Comparison of ENCODE assay signal across 8 mouse cellular contexts in genomic region chr5:118483532-118483931, GRCm38 (mm10).
DNase-seq lines count a peak whose midpoint lies in the region; ATAC-seq and TF ChIP-seq lines count a peak whose summit lies in the region.

No protein-coding gene starts in this region.

- no peak for DNase-seq in neural tube, embryonic 10.5 days (ENCODE audit: extremely low spot score, low spot score)
- DNase-seq in right cerebral cortex, postnatal 4 days: no peak
- no peak for DNase-seq in ovary, postnatal 36 days (ENCODE audit: low spot score)

- H3K27me3 ChIP-seq in forebrain, embryonic 12.5 days: no peaks in the 10 kb centered on the region
- H3K27me3 ChIP-seq in forebrain, embryonic 13.5 days: no peaks in the 10 kb centered on the region
- H3K27me3 ChIP-seq in ES-Bruce4 (ENCODE audit: control insufficient read depth, insufficient read depth, low read length, poor library complexity, severe bottlenecking): no peaks in the 10 kb centered on the region
- H3K27me3 ChIP-seq in liver, embryonic 12.5 days (replicated peaks): no peaks in the 10 kb centered on the region

- H3K36me3 ChIP-seq in forebrain, embryonic 12.5 days (replicated peaks): no peaks in the 10 kb centered on the region
- no peaks in the 10 kb centered on the region for H3K36me3 ChIP-seq in forebrain, embryonic 13.5 days (ENCODE audit: poor library complexity, severe bottlenecking)
- no peaks in the 10 kb centered on the region for H3K36me3 ChIP-seq in ES-Bruce4 (ENCODE audit: control insufficient read depth, insufficient read depth, low read length, poor library complexity, severe bottlenecking)
- no peaks in the 10 kb centered on the region for H3K36me3 ChIP-seq in liver, embryonic 12.5 days

- no peak overlapping the region for H3K27ac ChIP-seq in forebrain, embryonic 12.5 days
- H3K27ac ChIP-seq in forebrain, embryonic 13.5 days: no peak overlapping the region
- H3K27ac ChIP-seq in ES-Bruce4 (ENCODE audit: insufficient read depth, low read length): peak overlapping the region; percentile 92
- H3K27ac ChIP-seq in liver, embryonic 12.5 days: peak overlapping the region; percentile 98

- no peak overlapping the region for H3K9ac ChIP-seq in forebrain, embryonic 12.5 days
- H3K9ac ChIP-seq in forebrain, embryonic 13.5 days: no peak overlapping the region
- peak overlapping the region; percentile 38; the same call in 1 of the 2 replicates for H3K9ac ChIP-seq in ES-Bruce4 (ENCODE audit: low read depth, poor library complexity, severe bottlenecking)
- H3K9ac ChIP-seq in liver, embryonic 12.5 days: peak overlapping the region; percentile 74

- H3K4me2 ChIP-seq in forebrain, embryonic 12.5 days: peak overlapping the region; percentile 10; the same call in 1 of the 2 replicates
- H3K4me2 ChIP-seq in forebrain, embryonic 13.5 days: no peak overlapping the region
- peak overlapping the region; percentile 75 for H3K4me2 ChIP-seq in liver, embryonic 12.5 days

- H3K9me3 ChIP-seq in forebrain, embryonic 12.5 days: no peaks in the 10 kb centered on the region
- H3K9me3 ChIP-seq in forebrain, embryonic 13.5 days (replicated peaks): no peaks in the 10 kb centered on the region
- no peaks in the 10 kb centered on the region for H3K9me3 ChIP-seq in ES-Bruce4 (replicated peaks; ENCODE audit: control insufficient read depth, insufficient read depth, low read length, poor library complexity, severe bottlenecking)
- H3K9me3 ChIP-seq in liver, embryonic 12.5 days (replicated peaks): no peaks in the 10 kb centered on the region

- no peak for TF ChIP-seq CTCF in ES-Bruce4 (IDR thresholded peaks at IDR 0.05; ENCODE audit: low read depth, low read length)

- TF ChIP-seq EP300 in ES-Bruce4 (IDR thresholded peaks at IDR 0.05; ENCODE audit: insufficient read depth, low read depth, low read length): peak; percentile 84

- H3K4me3 ChIP-seq in forebrain, embryonic 12.5 days (replicated peaks): no peak overlapping the region
- H3K4me3 ChIP-seq in forebrain, embryonic 13.5 days: no peak overlapping the region
- H3K4me3 ChIP-seq in ES-Bruce4 (ENCODE audit: low read depth, low read length): peak overlapping the region; percentile 17; the same call in 1 of the 2 replicates
- H3K4me3 ChIP-seq in liver, embryonic 12.5 days: peak overlapping the region; percentile 39

- TF ChIP-seq POLR2A in ES-Bruce4 (IDR thresholded peaks at IDR 0.05; ENCODE audit: insufficient read depth, low read length): no peak

- ATAC-seq in forebrain, embryonic 12.5 days (ENCODE audit: low FRiP score): no peak
- ATAC-seq in forebrain, embryonic 13.5 days: no peak
- peak; percentile 76 for ATAC-seq in erythroblast, adult 5-6 weeks (replicated peaks; ENCODE audit: low FRiP score, poor library complexity, severe bottlenecking)
- peak; percentile 81 for ATAC-seq in liver, embryonic 12.5 days

- 7% methylated on average over 8 of the region's 8 CpGs for WGBS in forebrain, embryonic 12.5 days
- WGBS in forebrain, embryonic 13.5 days: 8% methylated on average over 8 of the region's 8 CpGs
- WGBS in liver, embryonic 12.5 days (ENCODE audit: insufficient replicate concordance): 3% methylated on average over 8 of the region's 8 CpGs

- peaks cover 10% of the 10 kb centered on the region for H3K4me1 ChIP-seq in forebrain, embryonic 12.5 days
- peaks cover 4% of the 10 kb centered on the region for H3K4me1 ChIP-seq in forebrain, embryonic 13.5 days
- H3K4me1 ChIP-seq in ES-Bruce4 (ENCODE audit: control insufficient read depth, insufficient read depth, low read length): peaks cover 12% of the 10 kb centered on the region
- H3K4me1 ChIP-seq in liver, embryonic 12.5 days: peaks cover 100% of the 10 kb centered on the region

Comparison
In these comparisons a context has a peak if more than half of its experiments do, and no peak if none do; other contexts are left out.
1. ATAC-seq: peak in erythroblast, adult 5-6 weeks (single experiment) and liver, embryonic 12.5 days (single experiment); none in forebrain, embryonic 12.5 days (single experiment) and forebrain, embryonic 13.5 days (single experiment).
2. H3K27ac ChIP-seq: peak in ES-Bruce4 (single experiment) and liver, embryonic 12.5 days (single experiment); none in forebrain, embryonic 12.5 days (single experiment) and forebrain, embryonic 13.5 days (single experiment).
3. H3K4me3 ChIP-seq: peak in ES-Bruce4 (single experiment) and liver, embryonic 12.5 days (single experiment); none in forebrain, embryonic 12.5 days (single experiment) and forebrain, embryonic 13.5 days (single experiment).
4. H3K9ac ChIP-seq: peak in ES-Bruce4 (single experiment) and liver, embryonic 12.5 days (single experiment); none in forebrain, embryonic 12.5 days (single experiment) and forebrain, embryonic 13.5 days (single experiment).